Mouse (Mus musculus): Measurements from ENCODE around the gene Casp8. TPM values are rescaled to one million over a fixed set of nuclear protein-coding genes. Genes with fewer than 3 reads are reported as not detected.
"Not testable (repeated sequence)": the region's sequence is repeated elsewhere in the genome, so short reads cannot be mapped to it uniquely, and the experiment has no call there.

The Casp8 gene
- polyA plus RNA-seq, 1 experiment from 2014 or later = 19.9 TPM

GRCm38 (mm10) chr1:58773905-58774304, 21.3 kb upstream of the Casp8 start:
- 37% methylated on average over 2 of the region's 2 CpGs for WGBS (ENCODE audit: insufficient replicate concordance)
- Histone ChIP-seq H3K4me3 (no peak overlapping the region), H3K36me3 (no peaks in the 10 kb centered on the region), H3K4me2 (no peak overlapping the region), H3K27me3 (replicated peaks) (no peaks in the 10 kb centered on the region), H3K27ac (no peak overlapping the region), H3K4me1 (peaks cover 3% of the 10 kb centered on the region; the same call in 1 of the 2 replicates), H3K9me3 (replicated peaks) (no peaks in the 10 kb centered on the region), H3K9ac (no peak overlapping the region)
- ATAC-seq = no peak

- H3K4me2 ChIP-seq = no peak overlapping the region
- no peak overlapping the region for H3K27ac ChIP-seq
- H3K9me3 ChIP-seq (replicated peaks) = no peaks in the 10 kb centered on the region
- no peak overlapping the region for H3K4me3 ChIP-seq
- no peak overlapping the region for H3K9ac ChIP-seq
- no peak for ATAC-seq
- 80% methylated on average over 5 of the region's 5 CpGs for WGBS (ENCODE audit: insufficient replicate concordance)
- no peaks in the 10 kb centered on the region for H3K4me1 ChIP-seq
- no peaks in the 10 kb centered on the region for H3K36me3 ChIP-seq
- H3K27me3 ChIP-seq (replicated peaks) = no peaks in the 10 kb centered on the region
Measured at GRCm38 (mm10) chr1:58775361-58775760, 19.8 kb upstream of the Casp8 start.

- no peak overlapping the region for H3K9ac ChIP-seq
- no peak overlapping the region for H3K4me3 ChIP-seq
- H3K4me2 ChIP-seq = no peak overlapping the region
- H3K27me3 ChIP-seq (replicated peaks) = no peaks in the 10 kb centered on the region
- no peak overlapping the region for H3K27ac ChIP-seq
- H3K36me3 ChIP-seq = no peaks in the 10 kb centered on the region
- H3K9me3 ChIP-seq (replicated peaks) = no peaks in the 10 kb centered on the region
- 81% methylated on average over 1 of the region's 1 CpGs for WGBS (ENCODE audit: insufficient replicate concordance)
- no peaks in the 10 kb centered on the region for H3K4me1 ChIP-seq
- ATAC-seq = no peak
Measured at GRCm38 (mm10) chr1:58777583-58777982, 17.6 kb upstream of the Casp8 start.

- H3K27ac ChIP-seq = no peak overlapping the region
- no peaks in the 10 kb centered on the region for H3K9me3 ChIP-seq (replicated peaks)
- no peak overlapping the region for H3K4me3 ChIP-seq
- H3K9ac ChIP-seq = no peak overlapping the region
- WGBS (ENCODE audit: insufficient replicate concordance) = 3% methylated on average over 1 of the region's 1 CpGs
- no peak overlapping the region for H3K4me2 ChIP-seq
- H3K36me3 ChIP-seq = no peaks in the 10 kb centered on the region
- no peaks in the 10 kb centered on the region for H3K27me3 ChIP-seq (replicated peaks)
- H3K4me1 ChIP-seq = no peaks in the 10 kb centered on the region
- no peak for ATAC-seq
Measured at GRCm38 (mm10) chr1:58778226-58778625, 16.9 kb upstream of the Casp8 start.

GRCm38 (mm10) chr1:58786276-58786675, 8.9 kb upstream of the Casp8 start:
- H3K9ac ChIP-seq = no peak overlapping the region
- H3K9me3 ChIP-seq (replicated peaks) = no peaks in the 10 kb centered on the region
- H3K27me3 ChIP-seq (replicated peaks) = no peaks in the 10 kb centered on the region
- no peaks in the 10 kb centered on the region for H3K4me1 ChIP-seq
- H3K4me3 ChIP-seq = no peak overlapping the region
- ATAC-seq = no peak
- H3K36me3 ChIP-seq = no peaks in the 10 kb centered on the region
- 80% methylated on average over 2 of the region's 2 CpGs for WGBS (ENCODE audit: insufficient replicate concordance)
- no peak overlapping the region for H3K27ac ChIP-seq
- H3K4me2 ChIP-seq = no peak overlapping the region

GRCm38 (mm10) chr1:58788410-58788809, 6.8 kb upstream of the Casp8 start:
- Histone ChIP-seq H3K9ac (no peak overlapping the region), H3K4me1 (no peaks in the 10 kb centered on the region), H3K9me3 (replicated peaks) (no peaks in the 10 kb centered on the region), H3K36me3 (no peaks in the 10 kb centered on the region), H3K4me2 (no peak overlapping the region), H3K27me3 (replicated peaks) (no peaks in the 10 kb centered on the region), H3K4me3 (no peak overlapping the region), H3K27ac (no peak overlapping the region)
- 90% methylated on average over 4 of the region's 4 CpGs for whole genome bisulfite sequencing (ENCODE audit: insufficient replicate concordance)
- ATAC-seq = no peak

GRCm38 (mm10) chr1:58794705-58795104, 469 bp upstream of the Casp8 start:
- WGBS (ENCODE audit: insufficient replicate concordance) = 44% methylated on average over 2 of the region's 2 CpGs

GRCm38 (mm10) chr1:58796059-58796363, 837 bp downstream of the Casp8 start:
- no peaks in the 10 kb centered on the region for H3K27me3 ChIP-seq (replicated peaks)
- peaks cover 25% of the 10 kb centered on the region for H3K4me1 ChIP-seq
- peak overlapping the region; percentile 81 for H3K9ac ChIP-seq
- H3K4me3 ChIP-seq = peak overlapping the region; percentile 71
- WGBS (ENCODE audit: insufficient replicate concordance) = 4% methylated on average over 3 of the region's 3 CpGs
- H3K4me2 ChIP-seq = peak overlapping the region; percentile 92
- no peaks in the 10 kb centered on the region for H3K9me3 ChIP-seq (replicated peaks)
- H3K27ac ChIP-seq = peak overlapping the region; percentile 75
- H3K36me3 ChIP-seq = peaks cover 13% of the 10 kb centered on the region
- peak; percentile 24; the same call in 1 of the 2 replicates for ATAC-seq

More at GRCm38 (mm10) chr1:58794705-58795104, 469 bp upstream of the Casp8 start:
- Histone ChIP-seq H3K4me1 (peaks cover 25% of the 10 kb centered on the region), H3K27me3 (replicated peaks) (no peaks in the 10 kb centered on the region), H3K9ac (peak overlapping the region; percentile 81), H3K36me3 (peaks cover 8% of the 10 kb centered on the region), H3K4me2 (peak overlapping the region; percentile 92), H3K9me3 (replicated peaks) (no peaks in the 10 kb centered on the region), H3K27ac (peak overlapping the region; percentile 75), H3K4me3 (peak overlapping the region; percentile 71)
- ATAC-seq = no peak

GRCm38 (mm10) chr1:58796853-58797252, 1.7 kb downstream of the Casp8 start:
- H3K27ac ChIP-seq = no peak overlapping the region

GRCm38 (mm10) chr1:58797370-58797769, 2.2 kb downstream of the Casp8 start:
- Histone ChIP-seq H3K9me3 (replicated peaks) (no peaks in the 10 kb centered on the region), H3K9ac (no peak overlapping the region), H3K27ac (no peak overlapping the region), H3K36me3 (peaks cover 13% of the 10 kb centered on the region), H3K4me1 (peaks cover 33% of the 10 kb centered on the region), H3K4me3 (no peak overlapping the region), H3K27me3 (replicated peaks) (no peaks in the 10 kb centered on the region), H3K4me2 (peak overlapping the region; percentile 54)
- ATAC-seq = no peak
- WGBS (ENCODE audit: insufficient replicate concordance) = 37% methylated on average over 2 of the region's 2 CpGs

More at GRCm38 (mm10) chr1:58796853-58797252, 1.7 kb downstream of the Casp8 start:
- Histone ChIP-seq H3K9me3 (replicated peaks) (no peaks in the 10 kb centered on the region), H3K4me3 (peak overlapping the region; percentile 22), H3K4me2 (peak overlapping the region; percentile 54), H3K9ac (no peak overlapping the region), H3K27me3 (replicated peaks) (no peaks in the 10 kb centered on the region), H3K36me3 (peaks cover 13% of the 10 kb centered on the region), H3K4me1 (peaks cover 28% of the 10 kb centered on the region)
- no peak for ATAC-seq
- 54% methylated on average over 4 of the region's 4 CpGs for WGBS (ENCODE audit: insufficient replicate concordance)

- Histone ChIP-seq H3K4me1 (peaks cover 33% of the 10 kb centered on the region), H3K9ac (no peak overlapping the region), H3K9me3 (replicated peaks) (no peaks in the 10 kb centered on the region), H3K27me3 (replicated peaks) (no peaks in the 10 kb centered on the region), H3K4me3 (no peak overlapping the region), H3K27ac (no peak overlapping the region), H3K36me3 (peaks cover 13% of the 10 kb centered on the region), H3K4me2 (no peak overlapping the region)
- WGBS (ENCODE audit: insufficient replicate concordance) = 85% methylated on average over 4 of the region's 4 CpGs
- ATAC-seq = no peak
Measured at GRCm38 (mm10) chr1:58798911-58799310, 3.7 kb downstream of the Casp8 start.

- H3K9ac ChIP-seq; H3K27me3 ChIP-seq (replicated peaks); ATAC-seq; H3K4me2 ChIP-seq; H3K9me3 ChIP-seq (replicated peaks); H3K27ac ChIP-seq; H3K4me3 ChIP-seq: not testable (repeated sequence)
- 82% methylated on average over 7 of the region's 7 CpGs for WGBS (ENCODE audit: insufficient replicate concordance)
- H3K36me3 ChIP-seq = peaks cover 13% of the 10 kb centered on the region
- peaks cover 25% of the 10 kb centered on the region for H3K4me1 ChIP-seq
Measured at GRCm38 (mm10) chr1:58800644-58801043, 5.5 kb downstream of the Casp8 start.

Data from liver, embryonic 12.5 days (tissue).